Mouse (Mus musculus) E14TG2a.4 (cell line): ENCODE data around the gene Isoc2b.

Source experiments
- CTCF ChIP-seq: conservative IDR thresholded peaks from 2 replicates; pipeline ENCODE4 v1.5.1; 2014; ENCODE audit warnings: low read length
- NANOG ChIP-seq: IDR thresholded peaks from 2 replicates; pipeline ENCODE4 v1.6.1; 2014; ENCODE audit warnings: borderline replicate concordance, low read length, mixed read lengths

GRCm38 (mm10) chr7:4866631-4867180 lies 3.4 kb downstream of the Isoc2b start:
- TF ChIP-seq CTCF (no peak), NANOG (no peak)
